Mouse (Mus musculus): Measurements from ENCODE around the gene Krtap5-2. TPM values are rescaled to one million over a fixed set of nuclear protein-coding genes. Genes with fewer than 3 reads are reported as not detected.
"Not testable (repeated sequence)": the region's sequence is repeated elsewhere in the genome, so short reads cannot be mapped to it uniquely, and the experiment has no call there.

The Krtap5-2 gene
- polyA plus RNA-seq, 1 experiment from 2014 or later, result not detected

DNA sequence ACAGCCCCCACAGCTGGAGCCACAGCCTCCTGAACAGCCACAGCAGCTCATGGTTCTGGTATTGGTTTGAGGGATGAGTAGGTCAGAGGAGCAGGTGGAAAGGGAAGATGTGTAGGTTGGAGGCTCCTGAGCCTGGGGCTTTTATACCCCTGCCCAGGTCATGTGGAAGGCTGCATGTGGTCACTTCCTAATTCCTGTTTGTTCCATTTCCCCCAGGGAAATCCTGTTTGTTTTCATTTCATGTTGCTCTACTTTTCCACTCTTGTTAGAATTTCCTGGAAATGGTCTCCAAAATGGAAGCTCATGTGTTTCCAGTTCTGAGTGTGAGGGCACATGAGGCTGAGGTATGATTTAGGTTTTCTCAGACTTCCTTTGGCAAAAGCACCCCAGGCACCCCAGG, 10.2 kb downstream of the Krtap5-2 start, which contains the start of gene Gm4553:
Gm4553 (minus strand) TSS at position 101 of the 400 bp plus-strand sequence.
- not testable (repeated sequence) for H3K27me3 ChIP-seq (replicated peaks); H3K9me3 ChIP-seq (replicated peaks); H3K36me3 ChIP-seq; H3K4me1 ChIP-seq; H3K9ac ChIP-seq (replicated peaks); H3K4me2 ChIP-seq; H3K4me3 ChIP-seq (replicated peaks); H3K27ac ChIP-seq (replicated peaks); ATAC-seq (ENCODE audit: low FRiP score)

DNA sequence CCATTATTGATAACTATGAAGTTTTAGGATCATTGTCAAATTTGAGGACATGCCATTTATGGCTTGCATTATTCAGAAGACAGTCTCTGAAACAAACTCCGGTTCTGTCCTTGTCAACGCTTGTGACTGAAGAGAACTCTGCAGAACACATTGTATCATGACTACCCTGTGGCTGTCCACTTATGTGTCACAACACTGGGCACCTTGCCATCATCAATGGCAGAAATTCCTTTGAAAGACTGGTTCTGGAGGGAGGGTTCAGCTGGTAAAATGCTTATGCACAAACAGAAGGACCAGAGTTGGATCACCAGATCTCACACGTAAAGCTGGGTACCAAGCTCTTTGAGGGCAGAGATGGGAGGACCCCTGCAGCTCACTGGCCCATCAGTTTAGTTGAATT, 16.4 kb downstream of the Krtap5-2 start:
- Histone ChIP-seq H3K4me3 (replicated peaks) (no peak overlapping the region), H3K4me2 (no peak overlapping the region), H3K27me3 (replicated peaks) (no peaks in the 10 kb centered on the region), H3K36me3 (no peaks in the 10 kb centered on the region), H3K9me3 (replicated peaks) (no peaks in the 10 kb centered on the region), H3K9ac (replicated peaks) (no peak overlapping the region), H3K4me1 (no peaks in the 10 kb centered on the region), H3K27ac (replicated peaks) (no peak overlapping the region)
- ATAC-seq (ENCODE audit: low FRiP score), result no peak
- 93% methylated on average over 3 of the region's 3 CpGs for WGBS

DNA sequence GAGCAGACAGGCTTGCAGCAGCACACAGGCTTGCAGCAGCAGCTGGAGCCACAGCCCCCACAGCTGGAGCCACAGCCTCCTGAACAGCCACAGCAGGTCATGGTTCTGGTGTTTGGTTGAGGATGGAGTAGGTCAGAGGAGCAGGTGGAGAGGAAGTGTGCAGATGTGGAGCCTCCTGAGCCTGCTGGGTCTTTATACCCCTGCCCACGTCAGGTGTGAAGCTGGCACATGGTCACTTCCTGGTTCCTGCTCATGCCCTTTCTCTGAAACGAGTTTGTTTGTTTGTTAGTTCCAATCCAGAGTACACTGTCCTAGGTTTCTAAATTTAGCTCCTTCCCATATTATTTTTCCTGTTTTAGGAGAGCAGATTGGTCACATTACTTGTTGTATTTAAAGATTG, 18.8 kb downstream of the Krtap5-2 start, which contains the start of gene Gm29735:
Gm29735 (minus strand) TSS at position 101 of the 400 bp plus-strand sequence.
- H3K9me3 ChIP-seq (replicated peaks); ATAC-seq (ENCODE audit: low FRiP score); H3K4me2 ChIP-seq; H3K9ac ChIP-seq (replicated peaks); H3K4me3 ChIP-seq (replicated peaks); H3K4me1 ChIP-seq; H3K36me3 ChIP-seq; H3K27me3 ChIP-seq (replicated peaks); H3K27ac ChIP-seq (replicated peaks): not testable (repeated sequence)
- WGBS, result 65% methylated on average over 2 of the region's 2 CpGs

DNA sequence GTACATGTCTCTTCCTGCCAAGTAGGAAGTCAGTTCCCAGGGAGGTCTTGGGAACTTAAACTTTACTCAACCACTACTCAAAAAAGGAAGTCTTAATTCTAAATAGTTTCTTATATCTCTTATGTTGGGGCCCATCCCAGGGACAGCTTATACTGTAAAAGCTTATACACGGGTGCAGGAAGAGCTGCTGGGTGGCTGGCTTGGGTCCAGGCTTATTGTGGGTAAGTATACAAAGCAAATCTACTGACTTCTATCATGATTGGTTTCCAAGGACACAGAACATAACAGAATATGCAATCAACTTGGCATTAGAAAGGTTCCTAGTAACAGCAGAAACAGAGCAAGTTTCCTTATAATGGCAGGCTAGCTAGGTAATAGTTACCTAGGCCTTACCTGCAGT, 20.5 kb downstream of the Krtap5-2 start:
- Histone ChIP-seq H3K27me3 (replicated peaks) (no peaks in the 10 kb centered on the region), H3K36me3 (no peaks in the 10 kb centered on the region), H3K4me2 (no peak overlapping the region), H3K9me3 (replicated peaks) (no peaks in the 10 kb centered on the region), H3K4me1 (no peaks in the 10 kb centered on the region), H3K4me3 (replicated peaks) (no peak overlapping the region), H3K27ac (replicated peaks) (no peak overlapping the region), H3K9ac (replicated peaks) (no peak overlapping the region)
- no peak for ATAC-seq (ENCODE audit: low FRiP score)
- 68% methylated on average over 1 of the region's 1 CpGs for WGBS

DNA sequence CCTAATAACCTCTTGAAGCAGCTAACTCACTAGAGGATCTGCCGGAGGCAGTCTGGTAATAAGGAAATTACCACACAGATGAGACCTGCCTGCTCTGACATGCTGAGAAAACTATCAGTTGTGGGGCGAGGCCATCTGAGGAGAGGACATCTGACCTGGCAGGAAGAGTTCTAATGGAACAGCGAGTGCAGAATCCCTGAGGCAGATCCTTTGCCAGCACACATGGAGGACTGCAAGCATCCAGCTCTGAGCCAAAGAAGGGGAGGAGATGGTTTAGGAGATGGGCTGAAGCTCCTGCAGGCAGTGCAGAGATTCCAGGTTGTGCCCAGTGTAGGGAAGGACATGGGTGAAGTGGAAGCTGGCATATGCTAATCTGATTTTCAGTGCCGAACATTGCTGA, 23.6 kb downstream of the Krtap5-2 start:
- no peaks in the 10 kb centered on the region for H3K27me3 ChIP-seq (replicated peaks)
- no peaks in the 10 kb centered on the region for H3K4me1 ChIP-seq
- no peak overlapping the region for H3K4me3 ChIP-seq (replicated peaks)
- no peaks in the 10 kb centered on the region for H3K36me3 ChIP-seq
- no peak for ATAC-seq (ENCODE audit: low FRiP score)
- no peak overlapping the region for H3K9ac ChIP-seq (replicated peaks)
- H3K4me2 ChIP-seq, result no peak overlapping the region
- no peaks in the 10 kb centered on the region for H3K9me3 ChIP-seq (replicated peaks)
- no peak overlapping the region for H3K27ac ChIP-seq (replicated peaks)
- WGBS, result 88% methylated on average over 4 of the region's 4 CpGs

DNA sequence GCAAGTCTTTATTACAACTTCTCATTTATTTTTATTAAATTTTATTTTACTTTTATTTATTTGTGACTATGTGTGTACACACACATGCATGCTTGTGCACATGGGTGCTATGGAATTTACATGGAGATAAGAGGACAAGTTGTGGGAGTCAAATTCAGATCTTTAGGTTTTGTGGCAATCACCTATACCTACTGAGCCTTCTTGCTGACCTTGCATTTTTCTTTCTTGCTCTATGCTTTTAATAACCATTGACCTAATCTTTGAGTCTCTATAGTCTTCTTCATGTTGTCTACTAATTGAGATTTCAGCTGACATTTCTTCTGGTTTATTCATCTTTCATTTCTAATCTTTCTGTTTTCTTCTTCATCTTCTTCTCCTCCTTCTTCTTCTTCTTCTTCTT, 27.2 kb downstream of the Krtap5-2 start:
- no peaks in the 10 kb centered on the region for H3K4me1 ChIP-seq
- no peaks in the 10 kb centered on the region for H3K9me3 ChIP-seq (replicated peaks)
- no peak for ATAC-seq (ENCODE audit: low FRiP score)
- H3K9ac ChIP-seq (replicated peaks), result no peak overlapping the region
- no peaks in the 10 kb centered on the region for H3K36me3 ChIP-seq
- H3K27me3 ChIP-seq (replicated peaks), result 0 out of 2 replicates have a peak, but pooled peaks cover 3% of the 10 kb centered on the region
- no peak overlapping the region for H3K27ac ChIP-seq (replicated peaks)
- H3K4me3 ChIP-seq (replicated peaks), result no peak overlapping the region
- H3K4me2 ChIP-seq, result no peak overlapping the region

DNA sequence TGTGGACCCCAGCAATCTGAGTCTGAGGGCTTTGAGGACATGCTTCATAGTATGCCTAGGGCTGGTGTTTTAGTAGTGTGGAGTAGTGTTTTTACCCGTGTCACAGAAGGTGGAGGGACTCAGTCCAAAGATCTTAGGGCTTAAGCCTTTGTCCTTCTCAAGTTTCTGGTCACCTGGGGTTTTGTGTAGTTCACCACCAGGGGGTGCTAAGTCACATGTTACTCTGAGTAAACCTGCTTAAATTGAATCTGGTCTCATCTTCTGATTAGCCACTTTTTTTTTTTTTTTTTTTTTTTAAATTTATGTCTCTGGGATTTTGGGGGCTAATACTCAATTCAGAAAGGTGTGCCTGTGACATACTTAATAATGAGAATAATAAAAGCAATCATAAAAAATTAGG, 29.8 kb downstream of the Krtap5-2 start:
- ATAC-seq (ENCODE audit: low FRiP score), result no peak
- Histone ChIP-seq H3K4me3 (replicated peaks) (no peak overlapping the region), H3K4me2 (no peak overlapping the region), H3K9ac (replicated peaks) (no peak overlapping the region), H3K27me3 (replicated peaks) (0 out of 2 replicates have a peak, but pooled peaks cover 3% of the 10 kb centered on the region), H3K4me1 (no peaks in the 10 kb centered on the region), H3K36me3 (no peaks in the 10 kb centered on the region), H3K27ac (replicated peaks) (no peak overlapping the region), H3K9me3 (replicated peaks) (no peaks in the 10 kb centered on the region)
- 14% methylated on average over 1 of the region's 1 CpGs for WGBS

DNA sequence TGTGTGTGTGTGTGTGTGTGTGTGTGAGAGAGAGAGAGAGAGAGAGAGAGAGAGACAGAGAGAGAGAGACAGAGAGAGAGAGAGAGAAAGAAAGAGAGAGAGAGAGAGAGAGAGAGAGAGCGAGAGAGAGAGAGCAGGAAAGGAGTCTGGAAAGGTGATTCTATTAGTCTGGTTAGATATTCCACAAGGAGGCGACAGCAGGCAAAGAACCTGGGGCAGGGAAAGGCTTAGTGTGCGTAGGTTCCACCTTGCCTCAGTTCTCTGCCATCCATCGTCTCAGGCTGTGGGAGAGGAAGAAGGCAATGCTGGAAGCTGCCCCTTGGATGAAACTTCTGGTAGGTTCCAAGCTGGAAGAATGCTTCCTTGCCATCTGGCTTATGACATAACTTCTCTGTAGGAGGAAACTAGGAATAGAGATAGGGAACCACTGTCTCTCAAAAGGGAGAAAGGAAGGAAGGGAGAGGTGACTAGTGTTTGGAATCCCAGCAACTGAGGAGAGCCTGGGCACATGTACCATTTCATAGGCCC, 30.3 kb downstream of the Krtap5-2 start:
- H3K4me1 ChIP-seq, result no peaks in the 10 kb centered on the region
- WGBS, result 53% methylated on average over 4 of the region's 4 CpGs
- no peak overlapping the region for H3K27ac ChIP-seq (replicated peaks)
- 0 out of 2 replicates have a peak, but pooled peaks cover 3% of the 10 kb centered on the region for H3K27me3 ChIP-seq (replicated peaks)
- no peaks in the 10 kb centered on the region for H3K9me3 ChIP-seq (replicated peaks)
- H3K9ac ChIP-seq (replicated peaks), result no peak overlapping the region
- no peak for ATAC-seq (ENCODE audit: low FRiP score)
- no peaks in the 10 kb centered on the region for H3K36me3 ChIP-seq
- no peak overlapping the region for H3K4me2 ChIP-seq
- H3K4me3 ChIP-seq (replicated peaks), result no peak overlapping the region

DNA sequence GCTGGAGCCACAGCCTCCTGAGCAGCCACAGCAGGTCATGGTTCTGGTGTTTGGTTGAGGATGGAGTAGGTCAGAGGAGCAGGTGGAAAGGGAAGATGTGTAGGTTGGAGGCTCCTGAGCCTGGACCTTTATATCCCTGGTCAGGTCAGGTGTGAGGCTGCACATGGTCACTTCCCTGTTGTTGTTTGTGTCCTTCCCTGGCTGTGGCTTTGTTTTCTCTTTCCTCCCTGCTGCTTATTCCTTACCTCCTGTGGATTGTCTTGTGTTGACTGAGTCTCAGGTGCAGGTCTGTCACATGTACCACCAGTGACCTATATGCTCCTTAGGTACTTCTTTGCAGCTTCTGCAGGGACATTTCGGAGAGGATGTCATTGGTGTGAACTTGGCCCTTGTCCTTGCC, 31.3 kb downstream of the Krtap5-2 start, which contains the start of gene Gm45337:
Gm45337 (minus strand) TSS at position 101 of the 400 bp plus-strand sequence.
- Histone ChIP-seq H3K27ac (replicated peaks) (no peak within 1 kb of the TSS), H3K9me3 (replicated peaks) (no peaks in the 10 kb centered on the region), H3K36me3 (no peaks in the 10 kb centered on the region), H3K27me3 (replicated peaks) (0 out of 2 replicates have a peak, but pooled peaks cover 3% of the 10 kb centered on the region), H3K4me3 (replicated peaks) (no peak within 1 kb of the TSS), H3K9ac (replicated peaks) (no peak within 1 kb of the TSS), H3K4me1 (no peaks in the 10 kb centered on the region), H3K4me2 (no peak within 1 kb of the TSS)
- WGBS, result 90% methylated on average over 1 of the region's 1 CpGs
- no peak for ATAC-seq (ENCODE audit: low FRiP score)

DNA sequence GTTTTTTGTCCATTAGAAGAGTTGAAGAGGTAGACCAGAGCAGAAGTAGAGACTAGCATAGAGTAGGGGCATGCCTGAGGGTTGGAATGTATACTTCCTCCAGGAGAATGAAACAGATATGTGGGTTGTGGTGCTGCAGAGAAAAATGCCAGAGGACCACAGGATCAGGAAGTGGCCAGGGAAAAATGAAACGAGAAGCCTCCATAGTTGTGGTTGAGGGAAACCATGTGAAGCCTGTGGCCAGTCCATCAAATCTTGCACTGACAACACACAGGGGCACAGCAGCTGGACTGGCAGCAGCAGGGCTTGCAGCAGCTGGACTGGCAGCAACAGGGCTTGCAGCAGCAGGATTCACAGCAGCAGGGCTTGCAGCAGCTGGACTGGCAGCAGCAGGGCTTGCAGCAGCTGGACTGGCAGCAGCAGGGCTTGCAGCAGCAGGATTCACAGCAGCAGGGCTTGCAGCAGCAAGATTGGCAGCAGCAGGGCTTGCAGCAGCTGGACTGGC, 32.2 kb downstream of the Krtap5-2 start:
- not testable (repeated sequence) for H3K4me2 ChIP-seq; H3K27me3 ChIP-seq (replicated peaks); H3K4me3 ChIP-seq (replicated peaks); H3K27ac ChIP-seq (replicated peaks); H3K4me1 ChIP-seq; H3K9me3 ChIP-seq (replicated peaks); H3K9ac ChIP-seq (replicated peaks); H3K36me3 ChIP-seq; ATAC-seq (ENCODE audit: low FRiP score)
- 61% methylated on average over 1 of the region's 1 CpGs for whole genome bisulfite sequencing

DNA sequence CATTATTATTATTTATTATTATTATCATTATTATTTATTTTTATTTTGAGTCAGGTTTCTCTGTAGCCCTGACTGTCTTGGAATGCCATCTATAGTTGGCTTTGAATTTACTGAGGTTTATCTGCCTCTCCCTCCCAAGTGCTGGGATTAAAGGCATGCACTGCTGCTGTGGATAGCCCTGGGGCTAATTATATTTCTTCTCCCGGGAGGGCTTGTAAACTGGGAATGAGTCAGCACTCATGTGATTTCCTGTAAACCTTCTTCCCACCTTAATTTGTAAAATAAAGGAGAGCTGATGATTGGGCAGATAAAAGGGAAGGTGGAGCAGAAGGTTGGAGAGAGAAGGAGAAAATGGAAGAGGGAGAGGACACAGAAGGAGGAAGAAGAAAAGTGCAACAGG, 35.1 kb downstream of the Krtap5-2 start:
- Histone ChIP-seq H3K36me3 (no peaks in the 10 kb centered on the region), H3K9ac (replicated peaks) (no peak overlapping the region), H3K27me3 (replicated peaks) (0 out of 2 replicates have a peak, but pooled peaks cover 3% of the 10 kb centered on the region), H3K9me3 (replicated peaks) (no peaks in the 10 kb centered on the region), H3K4me2 (no peak overlapping the region), H3K4me3 (replicated peaks) (no peak overlapping the region), H3K4me1 (no peaks in the 10 kb centered on the region), H3K27ac (replicated peaks) (no peak overlapping the region)
- ATAC-seq (ENCODE audit: low FRiP score), result no peak
- 19% methylated on average over 1 of the region's 1 CpGs for WGBS

DNA sequence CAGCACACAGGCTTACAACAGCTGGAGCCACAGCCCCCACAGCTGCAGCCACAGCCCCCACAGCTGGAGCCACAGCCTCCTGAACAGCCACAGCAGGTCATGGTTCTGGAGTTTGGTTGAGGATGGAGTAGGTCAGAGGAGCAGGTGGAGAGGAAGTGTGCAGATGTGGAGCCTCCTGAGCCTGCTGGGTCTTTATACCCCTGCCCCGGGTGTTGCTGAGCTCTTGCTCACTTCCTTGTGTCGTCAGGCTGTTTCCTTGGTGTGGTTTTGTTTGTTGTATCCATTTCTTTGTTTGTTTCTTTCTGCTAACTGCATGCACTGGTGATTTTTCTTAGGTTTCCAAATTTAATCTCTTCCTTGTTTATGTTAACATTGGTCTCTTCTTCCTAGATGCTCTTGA, 39.9 kb downstream of the Krtap5-2 start, which contains the start of gene Gm39115:
Gm39115 (minus strand) TSS at position 101 of the 400 bp plus-strand sequence.
- H3K27me3 ChIP-seq (replicated peaks); ATAC-seq (ENCODE audit: low FRiP score); H3K9ac ChIP-seq (replicated peaks); H3K4me1 ChIP-seq; H3K27ac ChIP-seq (replicated peaks); H3K36me3 ChIP-seq; H3K4me2 ChIP-seq; H3K4me3 ChIP-seq (replicated peaks); H3K9me3 ChIP-seq (replicated peaks): not testable (repeated sequence)
- 65% methylated on average over 2 of the region's 2 CpGs for WGBS
